Mouse (Mus musculus) MEL (cell line): ENCODE results near the gene Ring1.

Experiments used
- CTCF ChIP-seq, 3 experiments: IDR thresholded peaks in 2 of 3; conservative IDR thresholded peaks in 1 of 3; 2 replicates each; pipeline ENCODE4 v1.5.1; 2011 to 2012; ENCODE audit warnings: low read length in 3 of 3, low read depth in 2 of 3, mild to moderate bottlenecking in 2 of 3, improper control_type of control experiment in 1 of 3, inconsistent platforms in 1 of 3, mixed read lengths in 1 of 3, moderate library complexity in 1 of 3; ENCODE audit not compliant: control insufficient read depth in 1 of 3, insufficient read depth in 1 of 3, poor library complexity in 1 of 3, severe bottlenecking in 1 of 3
- GATA1 ChIP-seq: IDR thresholded peaks from 2 replicates; pipeline ENCODE4 v1.6.1; 2011; ENCODE audit warnings: low read depth, low read length, improper control_type of control experiment
- POLR2AphosphoS5 ChIP-seq: IDR thresholded peaks from 2 replicates; pipeline ENCODE4 v1.6.1; 2012; ENCODE audit warnings: low read depth, borderline replicate concordance, mild to moderate bottlenecking, inconsistent platforms, low read length, moderate library complexity, mixed read lengths
- ZNF384 ChIP-seq: IDR thresholded peaks from 2 replicates; pipeline ENCODE4 v1.6.1; 2012; ENCODE audit warnings: low read depth, mild to moderate bottlenecking, inconsistent platforms, low read length, improper control_type of control experiment

GRCm38 (mm10) chr17:34026917-34027655 lies 2.6 kb upstream of the Ring1 start:
- TF ChIP-seq CTCF (IDR thresholded peaks at IDR 0.05 in 2 of 3, conservative IDR thresholded peaks at IDR 0.05 in 1 of 3; ENCODE audit: control insufficient read depth in 1 of 3, insufficient read depth in 1 of 3, low read depth in 2 of 3, low read length in 3 of 3, poor library complexity in 1 of 3, severe bottlenecking in 1 of 3), result no peak
- TF ChIP-seq POLR2AphosphoS5, result no peak
- no peak for TF ChIP-seq ZNF384
- TF ChIP-seq GATA1, result no peak
